Mouse (Mus musculus) heart, embryonic 10.5 days (tissue): ENCODE measurements around the gene Hand2. TPM values are rescaled to one million over a fixed set of nuclear protein-coding genes. Genes with fewer than 3 reads are reported as not detected.

Experiments used
- DNase-seq: peaks from one replicate; pipeline ENCODE4 v3.0.0-alpha.2; 2017; ENCODE audit warnings: low spot score
- H3K27ac ChIP-seq: fragments of 300-500 bp; sonication (generic); 2 replicates; pipeline ENCODE4 v1.5.1; 2016; ENCODE audit warnings: mild to moderate bottlenecking
- H3K27me3 ChIP-seq: fragments of 300-500 bp; sonication (generic); 2 replicates; pipeline ENCODE4 v1.6.1; 2016; ENCODE audit warnings: mild to moderate bottlenecking; ENCODE audit not compliant: poor library complexity, insufficient read depth, severe bottlenecking
- H3K36me3 ChIP-seq: fragments of 300-500 bp; sonication (generic); 2 replicates; pipeline ENCODE4 v1.6.1; 2016; ENCODE audit warnings: mild to moderate bottlenecking, moderate library complexity
- H3K4me1 ChIP-seq: fragments of 300-500 bp; sonication (generic); 2 replicates; pipeline ENCODE4 v1.6.1; 2016; ENCODE audit warnings: mild to moderate bottlenecking
- H3K4me3 ChIP-seq: fragments of 300-500 bp; sonication (generic); 2 replicates; pipeline ENCODE4 v1.5.1; 2016; ENCODE audit warnings: mild to moderate bottlenecking, moderate library complexity
- H3K9me3 ChIP-seq: fragments of 300-500 bp; sonication (generic); 2 replicates; pipeline ENCODE4 v1.6.1; 2016; ENCODE audit warnings: mild to moderate bottlenecking, moderate library complexity
- WGBS: fragments of 180-500 bp; shearing (Covaris S2); methylation state at CpG from one replicate; pipeline ENCODE4 v1.1.7; 2016; 5-methylcytosine and 5-hydroxymethylcytosine counted together
- polyA plus RNA-seq: library from polyadenylated mRNA; unstranded; fragments of >200 nt; fragmentation: Nextera tagmentation; extraction: Ambion mirVana; gene quantifications from 2 replicates; pipeline ENCODE4 v1.2.1, GENCODE M21; 2016

The Hand2 gene
- polyA plus RNA-seq, 1 experiment from 2014 or later = 16.7 TPM

GRCm38 (mm10) chr8:57339711-57340650 is 19.2 kb downstream of the Hand2 start:
- Histone ChIP-seq H3K4me3 (peak overlapping the region; percentile 58), H3K36me3 (no peaks in the 10 kb centered on the region), H3K27ac (peak overlapping the region; percentile 91), H3K9me3 (no peaks in the 10 kb centered on the region), H3K4me1 (peaks cover 62% of the 10 kb centered on the region), H3K27me3 (peaks cover 46% of the 10 kb centered on the region)
- 32% methylated on average over 14 of the region's 14 CpGs for WGBS
- DNase-seq = peak; percentile 64

GRCm38 (mm10) chr8:57340840-57341540 is 20.2 kb downstream of the Hand2 start:
- whole genome bisulfite sequencing = 4% methylated on average over 41 of the region's 41 CpGs
- no peaks in the 10 kb centered on the region for H3K9me3 ChIP-seq
- peaks cover 62% of the 10 kb centered on the region for H3K4me1 ChIP-seq
- H3K27me3 ChIP-seq = peaks cover 47% of the 10 kb centered on the region
- DNase-seq = peak; percentile 85
- H3K4me3 ChIP-seq = peak overlapping the region; percentile 58
- peak overlapping the region; percentile 91 for H3K27ac ChIP-seq
- no peaks in the 10 kb centered on the region for H3K36me3 ChIP-seq

GRCm38 (mm10) chr8:57341541-57341840 is 20.7 kb downstream of the Hand2 start:
- peak overlapping the region; percentile 58 for H3K4me3 ChIP-seq
- H3K27ac ChIP-seq = peak overlapping the region; percentile 91
- 7% methylated on average over 6 of the region's 6 CpGs for WGBS
- peaks cover 62% of the 10 kb centered on the region for H3K4me1 ChIP-seq
- peaks cover 52% of the 10 kb centered on the region for H3K27me3 ChIP-seq
- H3K9me3 ChIP-seq = no peaks in the 10 kb centered on the region
- peak; percentile 75 for DNase-seq
- peaks cover 1% of the 10 kb centered on the region; the same call in 1 of the 2 replicates for H3K36me3 ChIP-seq

GRCm38 (mm10) chr8:57342386-57343090 is 21.8 kb downstream of the Hand2 start:
- H3K4me1 ChIP-seq = peaks cover 62% of the 10 kb centered on the region
- peak; percentile 51 for DNase-seq
- H3K27me3 ChIP-seq = peaks cover 62% of the 10 kb centered on the region
- no peaks in the 10 kb centered on the region for H3K9me3 ChIP-seq
- 38% methylated on average over 10 of the region's 12 CpGs for WGBS
- H3K4me3 ChIP-seq = 0 out of 2 replicates have a peak overlapping the region, but pooled peaks have one; percentile 5
- H3K27ac ChIP-seq = peak overlapping the region; percentile 91; the same call in 1 of the 2 replicates
- H3K36me3 ChIP-seq = peaks cover 6% of the 10 kb centered on the region; the same call in 1 of the 2 replicates

- DNase-seq = peak; percentile 62
- Histone ChIP-seq H3K36me3 (peaks cover 6% of the 10 kb centered on the region; the same call in 1 of the 2 replicates), H3K27ac (0 out of 2 replicates have a peak overlapping the region, but pooled peaks have one; percentile 2), H3K4me1 (peaks cover 64% of the 10 kb centered on the region), H3K4me3 (no peak overlapping the region), H3K27me3 (peaks cover 72% of the 10 kb centered on the region), H3K9me3 (no peaks in the 10 kb centered on the region)
- 18% methylated on average over 6 of the region's 6 CpGs for WGBS
Observed at GRCm38 (mm10) chr8:57343731-57344315, 23.0 kb downstream of the Hand2 start.

- Histone ChIP-seq H3K4me1 (peaks cover 71% of the 10 kb centered on the region), H3K27ac (peak overlapping the region; percentile 44; the same call in 1 of the 2 replicates), H3K4me3 (no peak overlapping the region), H3K27me3 (peaks cover 65% of the 10 kb centered on the region), H3K36me3 (peaks cover 6% of the 10 kb centered on the region; the same call in 1 of the 2 replicates), H3K9me3 (no peaks in the 10 kb centered on the region)
- 20% methylated on average over 23 of the region's 23 CpGs for WGBS
- DNase-seq = peak; percentile 68
Observed at GRCm38 (mm10) chr8:57344956-57345870, 24.4 kb downstream of the Hand2 start.

- peak; percentile 43 for DNase-seq
- Histone ChIP-seq H3K4me1 (peaks cover 59% of the 10 kb centered on the region), H3K27ac (no peak overlapping the region), H3K27me3 (peaks cover 76% of the 10 kb centered on the region), H3K4me3 (no peak overlapping the region), H3K9me3 (no peaks in the 10 kb centered on the region), H3K36me3 (peaks cover 6% of the 10 kb centered on the region; the same call in 1 of the 2 replicates)
- WGBS = 47% methylated on average over 7 of the region's 7 CpGs
Observed at GRCm38 (mm10) chr8:57346371-57346770, 25.6 kb downstream of the Hand2 start.

GRCm38 (mm10) chr8:57347141-57347540 is 26.4 kb downstream of the Hand2 start:
- Histone ChIP-seq H3K9me3 (no peaks in the 10 kb centered on the region), H3K36me3 (peaks cover 6% of the 10 kb centered on the region; the same call in 1 of the 2 replicates), H3K27me3 (peaks cover 78% of the 10 kb centered on the region), H3K4me1 (peaks cover 52% of the 10 kb centered on the region), H3K27ac (no peak overlapping the region), H3K4me3 (no peak overlapping the region)
- 50% methylated on average over 5 of the region's 5 CpGs for WGBS
- no peak for DNase-seq

GRCm38 (mm10) chr8:57348251-57348650 is 27.5 kb downstream of the Hand2 start:
- Histone ChIP-seq H3K27ac (peak overlapping the region; percentile 45; the same call in 1 of the 2 replicates), H3K36me3 (peaks cover 6% of the 10 kb centered on the region; the same call in 1 of the 2 replicates), H3K4me3 (peak overlapping the region; percentile 54), H3K4me1 (peaks cover 44% of the 10 kb centered on the region), H3K27me3 (peaks cover 73% of the 10 kb centered on the region), H3K9me3 (no peaks in the 10 kb centered on the region)
- DNase-seq = peak; percentile 73
- 19% methylated on average over 4 of the region's 4 CpGs for WGBS

GRCm38 (mm10) chr8:57348866-57349520 is 28.2 kb downstream of the Hand2 start:
- Histone ChIP-seq H3K4me3 (peak overlapping the region; percentile 54), H3K36me3 (peaks cover 6% of the 10 kb centered on the region; the same call in 1 of the 2 replicates), H3K27ac (peak overlapping the region; percentile 77), H3K4me1 (peaks cover 38% of the 10 kb centered on the region), H3K27me3 (peaks cover 68% of the 10 kb centered on the region), H3K9me3 (no peaks in the 10 kb centered on the region)
- peak; percentile 68 for DNase-seq
- 3% methylated on average over 23 of the region's 23 CpGs for WGBS

- Histone ChIP-seq H3K36me3 (0 out of 2 replicates have a peak, but pooled peaks cover under 1% of the 10 kb centered on the region), H3K4me1 (peaks cover 31% of the 10 kb centered on the region), H3K4me3 (no peak overlapping the region), H3K27me3 (peaks cover 53% of the 10 kb centered on the region), H3K9me3 (no peaks in the 10 kb centered on the region), H3K27ac (no peak overlapping the region)
- 33% methylated on average over 2 of the region's 2 CpGs for WGBS
- no peak for DNase-seq
Observed at GRCm38 (mm10) chr8:57351861-57352260, 31.1 kb downstream of the Hand2 start.
